Mouse (Mus musculus) intestine, embryonic 16.5 days (tissue): ENCODE measurements around the gene Rundc3a. TPM values are rescaled to one million over a fixed set of nuclear protein-coding genes. Genes with fewer than 3 reads are reported as not detected.
"Not testable (repeated sequence)": the region's sequence is repeated elsewhere in the genome, so short reads cannot be mapped to it uniquely, and the experiment has no call there.

Experiments used
- ATAC-seq: fragments of 200-750 bp; cut with Nextera tagmentation; 2 replicates; pipeline ENCODE4 v1.8.0; 2017; ENCODE audit warnings: moderate TSS enrichment, moderate library complexity
- H3K27ac ChIP-seq: fragments of 300-500 bp; sonication (generic); 2 replicates; pipeline ENCODE4 v1.5.1; 2014; ENCODE audit warnings: mild to moderate bottlenecking, low read length
- H3K27me3 ChIP-seq: fragments of 300-500 bp; sonication (generic); replicated peaks from 2 replicates; pipeline ENCODE4 v1.6.1; 2014; ENCODE audit warnings: low read length, control low read depth, mixed read lengths; ENCODE audit not compliant: control insufficient read depth, insufficient read depth
- H3K36me3 ChIP-seq: fragments of 300-500 bp; sonication (generic); 2 replicates; pipeline ENCODE4 v1.6.1; 2014; ENCODE audit warnings: low read length, control low read depth; ENCODE audit not compliant: control insufficient read depth, insufficient read depth
- H3K4me1 ChIP-seq: fragments of 300-500 bp; sonication (generic); 2 replicates; pipeline ENCODE4 v1.6.1; 2014; ENCODE audit warnings: low read length, control low read depth, mixed read lengths; ENCODE audit not compliant: control insufficient read depth, insufficient read depth
- H3K4me2 ChIP-seq: fragments of 300-500 bp; sonication (generic); 2 replicates; pipeline ENCODE4 v1.6.1; 2014; ENCODE audit warnings: low read depth, low read length, control low read depth
- H3K4me3 ChIP-seq: fragments of 300-500 bp; sonication (generic); 2 replicates; pipeline ENCODE4 v1.5.1; 2014; ENCODE audit warnings: mild to moderate bottlenecking, low read length
- H3K9ac ChIP-seq: fragments of 300-500 bp; sonication (generic); 2 replicates; pipeline ENCODE4 v1.6.1; 2014; ENCODE audit warnings: low read depth, low read length
- H3K9me3 ChIP-seq: fragments of 300-500 bp; sonication (generic); 2 replicates; pipeline ENCODE4 v1.6.1; 2016; ENCODE audit warnings: low read length, control low read depth; ENCODE audit not compliant: control insufficient read depth
- WGBS: fragments of 180-500 bp; shearing (Covaris S2); extraction: QIAGEN DNeasy Blood & Tissue Kit; methylation state at CpG from one replicate; pipeline ENCODE4 v1.1.7; 2014; 5-methylcytosine and 5-hydroxymethylcytosine counted together
- polyA plus RNA-seq: library from polyadenylated mRNA; unstranded; fragments of >200 nt; fragmentation: Nextera tagmentation; extraction: Ambion mirVana; gene quantifications from 2 replicates; pipeline ENCODE4 v1.2.1, GENCODE M21; 2015

The Rundc3a gene
- polyA plus RNA-seq, 1 experiment from 2014 or later, result 6.0 TPM

DNA sequence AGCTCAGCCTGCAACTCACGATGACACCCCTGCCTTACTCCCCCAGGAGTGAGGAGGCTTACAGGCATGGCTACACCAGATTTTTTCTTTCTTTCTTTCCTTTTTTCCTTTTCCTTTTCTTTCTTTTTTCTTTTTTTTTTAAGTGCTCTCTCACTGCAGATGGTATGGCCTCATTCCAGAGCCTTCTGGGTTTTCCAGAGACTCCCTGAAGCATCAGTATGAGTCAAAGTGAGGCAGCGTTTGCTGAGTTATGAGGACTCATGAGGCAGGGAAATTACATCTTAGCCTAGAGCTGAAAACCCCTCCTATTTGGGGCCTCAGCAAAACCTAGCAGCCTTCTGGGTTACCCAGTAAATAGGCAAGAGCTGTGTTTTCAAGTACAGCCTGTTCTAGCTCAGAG, 8.8 kb upstream of the Rundc3a start:
- H3K9me3 ChIP-seq, result no peaks in the 10 kb centered on the region
- ATAC-seq, result no peak
- H3K27me3 ChIP-seq, result no peaks in the 10 kb centered on the region
- H3K4me3 ChIP-seq, result no peak overlapping the region
- WGBS, result 72% methylated on average over 2 of the region's 2 CpGs
- 0 out of 2 replicates have a peak, but pooled peaks cover 7% of the 10 kb centered on the region for H3K4me1 ChIP-seq
- no peaks in the 10 kb centered on the region for H3K36me3 ChIP-seq
- no peak overlapping the region for H3K4me2 ChIP-seq
- H3K27ac ChIP-seq, result no peak overlapping the region
- no peak overlapping the region for H3K9ac ChIP-seq

DNA sequence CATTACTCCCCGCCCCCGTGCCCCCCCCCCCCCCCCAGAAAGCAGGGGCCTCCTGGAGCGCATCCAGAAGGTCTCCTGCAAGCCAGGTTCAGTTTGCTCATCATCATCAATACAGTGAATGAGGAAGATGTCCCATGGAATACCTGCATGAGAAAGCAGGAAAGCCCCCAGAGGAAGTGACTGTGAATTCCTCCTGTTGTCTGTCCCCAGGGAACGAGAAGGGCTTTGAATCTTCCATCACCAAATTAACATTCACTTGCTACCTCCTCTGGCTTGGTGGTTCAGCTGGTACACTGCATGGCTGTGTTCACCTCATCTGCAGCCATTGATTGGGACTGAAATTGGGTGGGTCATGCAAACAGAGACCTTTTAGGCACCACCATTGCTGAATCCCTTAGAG, 8.1 kb upstream of the Rundc3a start:
- Histone ChIP-seq H3K36me3 (no peaks in the 10 kb centered on the region), H3K27me3 (no peaks in the 10 kb centered on the region), H3K4me2 (no peak overlapping the region), H3K4me1 (0 out of 2 replicates have a peak, but pooled peaks cover 7% of the 10 kb centered on the region), H3K4me3 (no peak overlapping the region), H3K9me3 (no peaks in the 10 kb centered on the region), H3K9ac (no peak overlapping the region), H3K27ac (no peak overlapping the region)
- WGBS, result 52% methylated on average over 4 of the region's 4 CpGs
- no peak for ATAC-seq

GRCm38 (mm10) chr11:102386121-102386520, 7.1 kb upstream of the Rundc3a start:
- no peak overlapping the region for H3K4me3 ChIP-seq
- ATAC-seq, result no peak
- 0 out of 2 replicates have a peak, but pooled peaks cover 3% of the 10 kb centered on the region for H3K4me1 ChIP-seq
- no peaks in the 10 kb centered on the region for H3K36me3 ChIP-seq
- no peaks in the 10 kb centered on the region for H3K9me3 ChIP-seq
- H3K27ac ChIP-seq, result no peak overlapping the region
- no peak overlapping the region for H3K4me2 ChIP-seq
- no peak overlapping the region for H3K9ac ChIP-seq
- 61% methylated on average over 5 of the region's 5 CpGs for WGBS
- H3K27me3 ChIP-seq, result no peaks in the 10 kb centered on the region

DNA sequence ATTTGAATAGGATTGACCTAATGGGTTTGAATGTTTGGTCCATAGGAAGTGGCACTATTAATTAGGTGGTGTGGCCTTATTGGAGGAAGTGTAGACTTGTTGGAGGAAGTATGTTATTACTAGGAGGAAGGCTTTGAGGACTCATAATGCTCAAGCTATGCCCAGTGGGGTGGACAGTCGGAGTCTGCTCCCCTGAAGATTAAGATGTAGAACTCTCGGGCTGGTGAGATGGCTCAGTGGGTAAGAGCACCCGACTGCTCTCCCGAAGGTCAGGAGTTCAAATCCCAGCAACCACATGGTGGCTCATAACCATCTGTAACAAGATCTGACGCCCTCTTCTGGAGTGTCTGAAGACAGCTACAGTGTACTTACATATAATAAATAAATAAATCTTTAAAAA, 3.8 kb upstream of the Rundc3a start:
- H3K27ac ChIP-seq, H3K9ac ChIP-seq, H3K27me3 ChIP-seq: not testable (repeated sequence)

GRCm38 (mm10) chr11:102392441-102393237, 564 bp upstream of the Rundc3a start:
- Histone ChIP-seq H3K27me3 (peaks cover 8% of the 10 kb centered on the region; the same call in 1 of the 2 replicates), H3K4me3 (peak overlapping the region; percentile 50), H3K9me3 (no peaks in the 10 kb centered on the region), H3K4me2 (peak overlapping the region; percentile 95), H3K27ac (0 out of 2 replicates have a peak overlapping the region, but pooled peaks have one; percentile 2), H3K4me1 (peaks cover 22% of the 10 kb centered on the region), H3K9ac (peak overlapping the region; percentile 43; the same call in 1 of the 2 replicates), H3K36me3 (no peaks in the 10 kb centered on the region)
- 18% methylated on average over 15 of the region's 15 CpGs for WGBS
- peak; percentile 34 for ATAC-seq

More for the DNA sequence above, 3.8 kb upstream of the Rundc3a start:
- not testable (repeated sequence) for H3K36me3 ChIP-seq, H3K4me3 ChIP-seq, H3K4me2 ChIP-seq, ATAC-seq, H3K9me3 ChIP-seq
- WGBS, result 95% methylated on average over 4 of the region's 5 CpGs
- H3K4me1 ChIP-seq, result peaks cover 19% of the 10 kb centered on the region

- peak overlapping the region; percentile 58 for H3K9ac ChIP-seq
- WGBS, result 10% methylated on average over 17 of the region's 17 CpGs
- H3K27ac ChIP-seq, result 0 out of 2 replicates have a peak overlapping the region, but pooled peaks have one; percentile 2
- H3K9me3 ChIP-seq, result no peaks in the 10 kb centered on the region
- peak overlapping the region; percentile 95 for H3K4me2 ChIP-seq
- ATAC-seq, result peak; percentile 31
- H3K4me1 ChIP-seq, result peaks cover 25% of the 10 kb centered on the region
- peaks cover 12% of the 10 kb centered on the region; the same call in 1 of the 2 replicates for H3K27me3 ChIP-seq
- peak overlapping the region; percentile 50 for H3K4me3 ChIP-seq
- H3K36me3 ChIP-seq, result no peaks in the 10 kb centered on the region
Measured at GRCm38 (mm10) chr11:102393719-102394420, 667 bp downstream of the Rundc3a start.

GRCm38 (mm10) chr11:102394421-102395124, 1.4 kb downstream of the Rundc3a start:
- WGBS, result 75% methylated on average over 9 of the region's 9 CpGs
- H3K9me3 ChIP-seq, result no peaks in the 10 kb centered on the region
- no peaks in the 10 kb centered on the region for H3K36me3 ChIP-seq
- H3K27ac ChIP-seq, result no peak overlapping the region
- ATAC-seq, result no peak
- peak overlapping the region; percentile 50; the same call in 1 of the 2 replicates for H3K4me3 ChIP-seq
- H3K27me3 ChIP-seq, result peaks cover 16% of the 10 kb centered on the region
- peak overlapping the region; percentile 16; the same call in 1 of the 2 replicates for H3K4me2 ChIP-seq
- H3K4me1 ChIP-seq, result peaks cover 33% of the 10 kb centered on the region
- H3K9ac ChIP-seq, result no peak overlapping the region

- peaks cover 37% of the 10 kb centered on the region for H3K4me1 ChIP-seq
- H3K4me2 ChIP-seq, result no peak overlapping the region
- no peaks in the 10 kb centered on the region for H3K36me3 ChIP-seq
- no peak for ATAC-seq
- no peak overlapping the region for H3K27ac ChIP-seq
- no peak overlapping the region for H3K9ac ChIP-seq
- no peak overlapping the region for H3K4me3 ChIP-seq
- peaks cover 23% of the 10 kb centered on the region for H3K27me3 ChIP-seq
- 11% methylated on average over 5 of the region's 5 CpGs for WGBS
- H3K9me3 ChIP-seq, result no peaks in the 10 kb centered on the region
Measured at GRCm38 (mm10) chr11:102395250-102395649, 2.0 kb downstream of the Rundc3a start.

DNA sequence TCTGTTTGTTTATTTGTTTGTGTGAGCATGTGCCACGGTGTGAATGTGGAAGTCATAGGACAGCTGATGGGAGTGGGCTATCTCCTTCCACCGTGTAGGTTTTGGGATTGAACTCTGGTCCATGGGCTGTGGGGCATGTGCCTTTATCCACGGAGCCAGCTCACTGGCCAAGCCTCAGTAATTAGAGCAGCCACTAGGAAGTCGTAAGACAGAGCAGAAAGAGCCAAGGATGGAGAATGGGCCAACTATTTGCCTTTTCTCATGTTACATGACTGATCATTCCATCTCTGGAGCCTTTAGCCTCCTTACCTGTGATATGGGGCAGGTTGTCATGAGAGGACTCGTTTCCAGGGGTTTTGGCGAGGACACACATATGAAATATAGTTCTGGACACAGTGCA, 3.1 kb downstream of the Rundc3a start:
- ATAC-seq, result no peak
- Histone ChIP-seq H3K9ac (no peak overlapping the region), H3K4me1 (peaks cover 45% of the 10 kb centered on the region), H3K27ac (no peak overlapping the region), H3K4me3 (no peak overlapping the region), H3K36me3 (no peaks in the 10 kb centered on the region), H3K9me3 (no peaks in the 10 kb centered on the region), H3K27me3 (peaks cover 23% of the 10 kb centered on the region), H3K4me2 (no peak overlapping the region)
- 53% methylated on average over 6 of the region's 6 CpGs for whole genome bisulfite sequencing
